Mouse (Mus musculus) hindbrain, embryonic 16.5 days (tissue): ENCODE results near the gene Ube2h. TPM values are rescaled to one million over a fixed set of nuclear protein-coding genes. Genes with fewer than 3 reads are reported as not detected.

Experiments used
- ATAC-seq: fragments of 200-750 bp; cut with Nextera tagmentation; 2 replicates; pipeline ENCODE4 v1.8.0; 2017; ENCODE audit warnings: moderate TSS enrichment, moderate library complexity
- H3K27ac ChIP-seq: fragments of 300-500 bp; sonication (generic); 2 replicates; pipeline ENCODE4 v1.5.1; 2014; ENCODE audit warnings: low read depth, mild to moderate bottlenecking, control low read depth, low read length, moderate library complexity
- H3K27me3 ChIP-seq: fragments of 300-500 bp; sonication (generic); replicated peaks from 2 replicates; pipeline ENCODE4 v1.6.1; 2014; ENCODE audit warnings: low read length; ENCODE audit not compliant: control insufficient read depth, insufficient read depth
- H3K36me3 ChIP-seq: fragments of 300-500 bp; sonication (generic); 2 replicates; pipeline ENCODE4 v1.6.1; 2014; ENCODE audit warnings: mild to moderate bottlenecking, low read length, moderate library complexity, mixed read lengths; ENCODE audit not compliant: control insufficient read depth, insufficient read depth
- H3K4me1 ChIP-seq: fragments of 300-500 bp; sonication (generic); 2 replicates; pipeline ENCODE4 v1.6.1; 2014; ENCODE audit warnings: low read depth, low read length; ENCODE audit not compliant: control insufficient read depth, insufficient read depth
- H3K4me2 ChIP-seq: fragments of 300-500 bp; sonication (generic); 2 replicates; pipeline ENCODE4 v1.6.1; 2014; ENCODE audit warnings: mild to moderate bottlenecking, low read length, control low read depth, moderate library complexity
- H3K4me3 ChIP-seq: fragments of 300-500 bp; sonication (generic); 2 replicates; pipeline ENCODE4 v1.5.1; 2014; ENCODE audit warnings: mild to moderate bottlenecking, low read length, control low read depth, moderate library complexity
- H3K9ac ChIP-seq: fragments of 300-500 bp; sonication (generic); 2 replicates; pipeline ENCODE4 v1.6.1; 2014; ENCODE audit warnings: low read depth, mild to moderate bottlenecking, control low read depth, low read length, moderate library complexity
- H3K9me3 ChIP-seq: fragments of 300-500 bp; sonication (generic); 2 replicates; pipeline ENCODE4 v1.6.1; 2014; ENCODE audit warnings: mild to moderate bottlenecking, low read length, moderate library complexity; ENCODE audit not compliant: control insufficient read depth
- WGBS: fragments of 180-500 bp; shearing (Covaris S2); extraction: QIAGEN DNeasy Blood & Tissue Kit; methylation state at CpG from one replicate; pipeline ENCODE4 v1.1.7; 2014; 5-methylcytosine and 5-hydroxymethylcytosine counted together
- polyA plus RNA-seq: library from polyadenylated mRNA; unstranded; fragments of >200 nt; fragmentation: Nextera tagmentation; extraction: Ambion mirVana; gene quantifications from 2 replicates; pipeline ENCODE4 v1.2.1, GENCODE M21; 2015

The Ube2h gene
- polyA plus RNA-seq: 53.1 and 55.6 TPM in 2 replicates

- Histone ChIP-seq H3K4me1 (peaks cover 24% of the 10 kb centered on the region), H3K9me3 (no peaks in the 10 kb centered on the region)
These were observed at the start of gene Ube2h for GRCm38 (mm10) chr6:30304399-30304917. TSS of gene Ube2h (minus strand) at chr6:30304539.

GRCm38 (mm10) chr6:30353661-30354060 is 49.3 kb upstream of the Ube2h start:
- WGBS: 79% methylated on average over 8 of the region's 8 CpGs
- no peak overlapping the region for H3K9ac ChIP-seq

More at GRCm38 (mm10) chr6:30304399-30304917, at the start of gene Ube2h:
- under 1% methylated on average over 24 of the region's 33 CpGs for WGBS
- Histone ChIP-seq H3K4me3 (peak within 1 kb of the TSS; percentile 77), H3K27ac (peak within 1 kb of the TSS; percentile 94), H3K9ac (peak within 1 kb of the TSS; percentile 87), H3K4me2 (peak within 1 kb of the TSS; percentile 92), H3K27me3 (no peaks in the 10 kb centered on the region), H3K36me3 (no peaks in the 10 kb centered on the region)
- ATAC-seq: peak; percentile 97

GRCm38 (mm10) chr6:30352762-30353161 is 48.4 kb upstream of the Ube2h start:
- no peaks in the 10 kb centered on the region for H3K36me3 ChIP-seq
- no peak for ATAC-seq
- WGBS: 46% methylated on average over 8 of the region's 8 CpGs
- no peak overlapping the region for H3K27ac ChIP-seq
- no peak overlapping the region for H3K4me2 ChIP-seq
- H3K9ac ChIP-seq: no peak overlapping the region
- no peaks in the 10 kb centered on the region for H3K4me1 ChIP-seq
- no peak overlapping the region for H3K4me3 ChIP-seq
- no peaks in the 10 kb centered on the region for H3K27me3 ChIP-seq
- H3K9me3 ChIP-seq: no peaks in the 10 kb centered on the region

More at GRCm38 (mm10) chr6:30353661-30354060, 49.3 kb upstream of the Ube2h start:
- ATAC-seq: no peak
- Histone ChIP-seq H3K9me3 (no peaks in the 10 kb centered on the region), H3K4me1 (no peaks in the 10 kb centered on the region), H3K36me3 (no peaks in the 10 kb centered on the region), H3K4me2 (no peak overlapping the region), H3K27me3 (no peaks in the 10 kb centered on the region), H3K27ac (no peak overlapping the region), H3K4me3 (no peak overlapping the region)

GRCm38 (mm10) chr6:30351290-30351689 is 47.0 kb upstream of the Ube2h start:
- 83% methylated on average over 9 of the region's 9 CpGs for WGBS
- no peaks in the 10 kb centered on the region for H3K9me3 ChIP-seq
- no peak overlapping the region for H3K4me2 ChIP-seq
- no peak for ATAC-seq
- H3K4me1 ChIP-seq: no peaks in the 10 kb centered on the region
- no peak overlapping the region for H3K27ac ChIP-seq
- no peaks in the 10 kb centered on the region for H3K36me3 ChIP-seq
- H3K27me3 ChIP-seq: no peaks in the 10 kb centered on the region
- H3K9ac ChIP-seq: no peak overlapping the region
- no peak overlapping the region for H3K4me3 ChIP-seq

- Histone ChIP-seq H3K9me3 (no peaks in the 10 kb centered on the region), H3K36me3 (no peaks in the 10 kb centered on the region), H3K4me2 (no peak overlapping the region), H3K27ac (no peak overlapping the region), H3K27me3 (no peaks in the 10 kb centered on the region), H3K4me1 (no peaks in the 10 kb centered on the region), H3K9ac (no peak overlapping the region), H3K4me3 (no peak overlapping the region)
- no peak for ATAC-seq
- WGBS: 89% methylated on average over 4 of the region's 4 CpGs
These were observed 43.0 kb upstream of the Ube2h start for GRCm38 (mm10) chr6:30347288-30347801.

GRCm38 (mm10) chr6:30346737-30347136 is 42.4 kb upstream of the Ube2h start:
- Histone ChIP-seq H3K27me3 (no peaks in the 10 kb centered on the region), H3K4me3 (no peak overlapping the region), H3K27ac (no peak overlapping the region), H3K36me3 (no peaks in the 10 kb centered on the region), H3K4me2 (no peak overlapping the region), H3K9me3 (no peaks in the 10 kb centered on the region), H3K9ac (no peak overlapping the region), H3K4me1 (no peaks in the 10 kb centered on the region)
- 53% methylated on average over 6 of the region's 6 CpGs for WGBS
- no peak for ATAC-seq

- no peak overlapping the region for H3K4me3 ChIP-seq
- no peak overlapping the region for H3K9ac ChIP-seq
- 85% methylated on average over 6 of the region's 6 CpGs for WGBS
- H3K27ac ChIP-seq: no peak overlapping the region
- no peaks in the 10 kb centered on the region for H3K9me3 ChIP-seq
- no peak for ATAC-seq
- no peaks in the 10 kb centered on the region for H3K27me3 ChIP-seq
- H3K4me1 ChIP-seq: no peaks in the 10 kb centered on the region
- H3K4me2 ChIP-seq: no peak overlapping the region
- H3K36me3 ChIP-seq: no peaks in the 10 kb centered on the region
These were observed 39.7 kb upstream of the Ube2h start for GRCm38 (mm10) chr6:30344032-30344431.

GRCm38 (mm10) chr6:30340231-30340873 is 36.0 kb upstream of the Ube2h start:
- ATAC-seq: no peak
- no peaks in the 10 kb centered on the region for H3K36me3 ChIP-seq
- no peak overlapping the region for H3K4me3 ChIP-seq
- no peak overlapping the region for H3K27ac ChIP-seq
- no peak overlapping the region for H3K9ac ChIP-seq
- 85% methylated on average over 4 of the region's 4 CpGs for WGBS
- H3K9me3 ChIP-seq: no peaks in the 10 kb centered on the region
- no peak overlapping the region for H3K4me2 ChIP-seq
- no peaks in the 10 kb centered on the region for H3K4me1 ChIP-seq
- H3K27me3 ChIP-seq: no peaks in the 10 kb centered on the region

- Histone ChIP-seq H3K9me3 (no peaks in the 10 kb centered on the region), H3K36me3 (no peaks in the 10 kb centered on the region), H3K27ac (no peak overlapping the region), H3K4me3 (no peak overlapping the region), H3K4me2 (peak overlapping the region; percentile 13; the same call in 1 of the 2 replicates), H3K4me1 (no peaks in the 10 kb centered on the region), H3K27me3 (no peaks in the 10 kb centered on the region), H3K9ac (no peak overlapping the region)
- WGBS: 24% methylated on average over 5 of the region's 5 CpGs
- ATAC-seq: 0 out of 2 replicates have a peak, but pooled peaks have one; percentile 30
These were observed 32.6 kb upstream of the Ube2h start for GRCm38 (mm10) chr6:30336912-30337311.
